Mouse (Mus musculus) lung, postnatal 10 days (tissue): ENCODE data around the gene Tmem18.

ENCODE experiments used
- DNase-seq: peaks from one replicate; pipeline ENCODE4 v3.0.0; 2021

Tmem18 gene

GRCm38 (mm10) chr12:30584356-30584740, at the start of gene Tmem18:
Gene Tmem18 (plus strand): TSS chr12:30584426.
- peak; percentile 91 for DNase-seq

GRCm38 (mm10) chr12:30557349-30557748, 26.9 kb upstream of the Tmem18 start:
- no peak for DNase-seq

- DNase-seq, result peak; percentile 19
These were observed 22.8 kb upstream of the Tmem18 start for GRCm38 (mm10) chr12:30561411-30561810.

GRCm38 (mm10) chr12:30572075-30572474, 12.2 kb upstream of the Tmem18 start:
- no peak for DNase-seq

- no peak for DNase-seq
These were observed 8.3 kb upstream of the Tmem18 start for GRCm38 (mm10) chr12:30575952-30576351.

GRCm38 (mm10) chr12:30578019-30578418, 6.2 kb upstream of the Tmem18 start:
- DNase-seq, result peak; percentile 88

GRCm38 (mm10) chr12:30581277-30581676, 2.9 kb upstream of the Tmem18 start:
- no peak for DNase-seq

GRCm38 (mm10) chr12:30583586-30584355, 455 bp upstream of the Tmem18 start:
- no peak for DNase-seq

GRCm38 (mm10) chr12:30584863-30585262, 637 bp downstream of the Tmem18 start:
- no peak for DNase-seq

- DNase-seq, result no peak
These were observed 7.6 kb downstream of the Tmem18 start for GRCm38 (mm10) chr12:30591832-30592231.

- peak; percentile 68 for DNase-seq
These were observed 12.7 kb downstream of the Tmem18 start for GRCm38 (mm10) chr12:30596818-30597407.

- peak; percentile 26 for DNase-seq
These were observed 14.7 kb downstream of the Tmem18 start for GRCm38 (mm10) chr12:30598955-30599354.

- no peak for DNase-seq
These were observed 15.2 kb downstream of the Tmem18 start for GRCm38 (mm10) chr12:30599474-30599873.

- DNase-seq, result no peak
These were observed 15.8 kb downstream of the Tmem18 start for GRCm38 (mm10) chr12:30599997-30600396.

- DNase-seq, result no peak
These were observed 19.8 kb downstream of the Tmem18 start for GRCm38 (mm10) chr12:30604012-30604411.

- no peak for DNase-seq
These were observed 20.6 kb downstream of the Tmem18 start for GRCm38 (mm10) chr12:30604876-30605275.

- DNase-seq, result peak; percentile 21
These were observed 21.7 kb downstream of the Tmem18 start for GRCm38 (mm10) chr12:30605941-30606340.

- DNase-seq, result no peak
These were observed 22.5 kb downstream of the Tmem18 start for GRCm38 (mm10) chr12:30606743-30607142.

GRCm38 (mm10) chr12:30618425-30618824, 34.2 kb downstream of the Tmem18 start:
- DNase-seq, result peak; percentile 7

GRCm38 (mm10) chr12:30628466-30628865, 44.2 kb downstream of the Tmem18 start:
- peak; percentile 22 for DNase-seq

- DNase-seq, result no peak
These were observed 50.3 kb downstream of the Tmem18 start for GRCm38 (mm10) chr12:30634534-30634933.
